Mouse (Mus musculus): Measurements from ENCODE around the gene Tuba3b. TPM values are rescaled to one million over a fixed set of nuclear protein-coding genes. Genes with fewer than 3 reads are reported as not detected.

The Tuba3b gene
- polyA plus RNA-seq, 1 experiment from 2014 or later = not detected

DNA sequence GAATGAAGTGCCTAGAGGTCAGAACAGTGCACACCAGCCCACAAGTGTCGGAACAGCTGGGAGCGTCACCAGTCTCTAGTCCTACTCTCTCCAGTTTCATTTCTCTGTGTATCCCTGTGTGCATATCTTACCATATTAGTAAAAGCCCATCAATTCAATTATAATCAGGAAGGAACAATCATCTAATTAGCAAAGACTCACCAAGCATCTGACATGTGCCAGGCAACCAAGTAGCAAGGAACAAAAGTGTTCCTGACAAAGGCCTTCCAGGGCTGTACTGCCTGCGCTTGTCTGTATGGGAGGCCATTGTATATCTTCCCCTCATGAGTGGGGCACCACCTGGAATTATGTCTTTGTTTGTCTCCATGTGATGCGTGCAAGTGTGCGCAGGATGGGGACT, 4.7 kb upstream of the Tuba3b start:
- H3K9ac ChIP-seq = no peak overlapping the region
- ATAC-seq (ENCODE audit: low FRiP score, low read depth) = no peak
- WGBS = 91% methylated on average over 5 of the region's 5 CpGs

DNA sequence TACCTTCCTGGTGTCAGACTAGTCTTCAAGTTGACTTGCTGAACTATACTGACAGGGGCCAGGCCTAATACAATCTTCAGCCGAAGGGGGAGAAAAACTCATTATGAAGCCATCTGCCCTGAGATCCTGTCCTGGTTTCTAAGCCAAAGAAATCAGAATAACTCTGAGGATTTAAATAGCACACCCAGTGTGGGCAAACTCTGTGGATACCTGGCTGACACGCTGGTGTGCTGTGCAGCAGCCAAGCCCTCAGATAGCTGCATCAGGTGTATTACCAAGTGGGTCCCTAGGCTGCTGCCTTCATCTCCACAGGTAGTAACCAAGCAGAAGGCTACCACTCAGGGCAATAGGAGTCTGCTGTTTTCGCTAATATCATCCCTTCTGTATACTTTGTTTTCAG, 2.9 kb upstream of the Tuba3b start:
- 86% methylated on average over 3 of the region's 3 CpGs for WGBS
- ATAC-seq (ENCODE audit: low FRiP score, low read depth) = no peak
- no peaks in the 10 kb centered on the region for H3K4me1 ChIP-seq
- no peak overlapping the region for H3K4me2 ChIP-seq (replicated peaks)
- H3K36me3 ChIP-seq = no peaks in the 10 kb centered on the region
- no peaks in the 10 kb centered on the region for H3K9me3 ChIP-seq
- H3K27ac ChIP-seq = no peak overlapping the region
- no peaks in the 10 kb centered on the region for H3K27me3 ChIP-seq (replicated peaks)
- H3K4me3 ChIP-seq = no peak overlapping the region
- H3K9ac ChIP-seq = no peak overlapping the region

More for the DNA sequence above, 4.7 kb upstream of the Tuba3b start:
- Histone ChIP-seq H3K4me3 (no peak overlapping the region), H3K27me3 (replicated peaks) (no peaks in the 10 kb centered on the region), H3K4me2 (replicated peaks) (no peak overlapping the region), H3K4me1 (no peaks in the 10 kb centered on the region), H3K9me3 (no peaks in the 10 kb centered on the region), H3K27ac (no peak overlapping the region), H3K36me3 (no peaks in the 10 kb centered on the region)

DNA sequence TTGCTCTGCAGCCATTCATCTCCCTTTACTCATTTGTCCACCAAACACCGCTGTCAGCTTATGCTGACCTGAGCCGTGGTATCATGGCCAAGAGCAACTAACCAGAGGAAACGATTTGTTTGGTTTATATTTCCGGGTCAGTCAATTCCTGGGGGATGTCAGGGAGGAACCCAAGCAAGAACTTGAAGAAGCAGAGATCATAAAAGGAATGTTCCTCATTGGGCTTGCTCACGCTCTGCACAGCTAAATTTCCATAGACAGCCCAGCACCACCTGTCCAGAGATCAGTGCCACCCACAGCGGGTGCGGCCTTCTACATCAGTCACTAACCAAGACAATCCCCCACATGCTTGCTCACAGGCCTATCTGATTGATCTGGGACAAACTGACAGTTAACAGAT, 1.3 kb upstream of the Tuba3b start, which contains the start of gene Lmntd1:
Lmntd1 (minus strand) TSS at position 101 of the 400 bp plus-strand sequence.
- ATAC-seq (ENCODE audit: low FRiP score, low read depth) = no peak
- H3K27me3 ChIP-seq (replicated peaks) = no peaks in the 10 kb centered on the region
- H3K4me2 ChIP-seq (replicated peaks) = no peak within 1 kb of the TSS
- H3K9me3 ChIP-seq = no peaks in the 10 kb centered on the region
- no peaks in the 10 kb centered on the region for H3K36me3 ChIP-seq
- no peak within 1 kb of the TSS for H3K9ac ChIP-seq
- H3K4me1 ChIP-seq = no peaks in the 10 kb centered on the region
- WGBS = 83% methylated on average over 7 of the region's 7 CpGs
- no peak within 1 kb of the TSS for H3K4me3 ChIP-seq
- H3K27ac ChIP-seq = no peak within 1 kb of the TSS

DNA sequence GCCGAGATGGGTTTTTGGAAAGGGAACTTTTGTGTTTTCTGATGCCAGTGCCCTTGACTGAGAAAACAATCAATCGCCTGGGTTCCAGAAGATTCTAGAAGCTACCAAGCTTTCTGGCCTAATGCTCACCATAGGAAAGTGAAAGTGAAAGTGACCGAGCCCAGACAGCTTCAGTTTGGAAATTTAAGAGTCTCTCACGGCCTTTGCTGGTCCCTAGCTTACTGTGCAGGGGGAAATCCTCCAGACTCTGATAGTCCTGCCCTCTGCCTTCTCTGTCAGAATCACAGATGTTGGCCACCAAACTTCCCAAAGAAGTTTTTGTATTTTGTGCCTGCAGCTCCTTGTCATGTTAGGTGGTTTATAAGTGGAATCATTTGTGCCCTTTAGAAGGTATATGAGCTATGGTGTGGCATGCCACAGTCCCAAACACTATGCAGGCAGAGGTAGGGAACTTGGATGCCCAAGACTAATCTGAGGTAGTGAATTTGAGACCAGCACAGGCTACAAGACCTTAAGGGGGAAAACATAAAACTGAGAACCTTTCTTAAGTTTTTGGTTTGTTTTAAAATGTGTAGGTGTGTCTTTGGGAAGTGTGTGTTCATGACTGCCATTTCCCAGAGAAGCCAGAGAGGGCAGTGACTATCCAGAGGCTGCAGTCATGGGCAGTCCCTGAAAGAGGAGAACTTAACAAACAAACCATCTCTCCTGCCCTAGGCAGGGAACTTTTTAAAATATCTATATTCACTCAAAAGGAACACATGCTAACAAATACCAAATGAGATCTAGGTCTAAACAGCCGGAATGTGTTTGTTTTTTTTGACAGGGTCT, 1.1 kb downstream of the Tuba3b start:
- H3K27me3 ChIP-seq (replicated peaks) = no peaks in the 10 kb centered on the region
- H3K4me1 ChIP-seq = no peaks in the 10 kb centered on the region
- no peaks in the 10 kb centered on the region for H3K9me3 ChIP-seq
- H3K27ac ChIP-seq = no peak overlapping the region
- 87% methylated on average over 5 of the region's 5 CpGs for WGBS
- no peak for ATAC-seq (ENCODE audit: low FRiP score, low read depth)
- H3K4me3 ChIP-seq = no peak overlapping the region
- H3K4me2 ChIP-seq (replicated peaks) = no peak overlapping the region
- no peak overlapping the region for H3K9ac ChIP-seq
- no peaks in the 10 kb centered on the region for H3K36me3 ChIP-seq

DNA sequence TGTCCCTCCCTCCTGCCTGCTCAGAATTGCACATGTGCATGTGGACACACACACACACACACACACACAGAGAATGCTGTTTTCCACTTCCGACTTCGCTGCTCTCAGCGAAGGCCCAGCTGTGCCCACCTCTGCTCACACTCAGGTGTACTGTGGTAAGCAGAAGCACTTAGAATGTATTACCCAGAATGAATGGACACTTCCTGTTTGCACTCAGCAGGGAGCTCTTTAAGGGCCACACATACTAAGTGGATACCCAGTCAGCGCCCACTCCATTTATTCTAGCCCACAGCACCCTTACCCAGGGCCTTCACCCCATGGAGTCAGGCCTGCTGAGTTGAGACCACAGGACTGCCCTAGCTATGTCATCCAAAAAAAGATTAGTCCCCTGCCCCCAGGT, 7.6 kb downstream of the Tuba3b start:
- Histone ChIP-seq H3K9ac (no peak overlapping the region), H3K36me3 (no peaks in the 10 kb centered on the region), H3K27ac (no peak overlapping the region), H3K9me3 (no peaks in the 10 kb centered on the region), H3K4me1 (no peaks in the 10 kb centered on the region), H3K27me3 (replicated peaks) (no peaks in the 10 kb centered on the region), H3K4me2 (replicated peaks) (no peak overlapping the region), H3K4me3 (no peak overlapping the region)
- ATAC-seq (ENCODE audit: low FRiP score, low read depth) = no peak
- 89% methylated on average over 4 of the region's 4 CpGs for WGBS

DNA sequence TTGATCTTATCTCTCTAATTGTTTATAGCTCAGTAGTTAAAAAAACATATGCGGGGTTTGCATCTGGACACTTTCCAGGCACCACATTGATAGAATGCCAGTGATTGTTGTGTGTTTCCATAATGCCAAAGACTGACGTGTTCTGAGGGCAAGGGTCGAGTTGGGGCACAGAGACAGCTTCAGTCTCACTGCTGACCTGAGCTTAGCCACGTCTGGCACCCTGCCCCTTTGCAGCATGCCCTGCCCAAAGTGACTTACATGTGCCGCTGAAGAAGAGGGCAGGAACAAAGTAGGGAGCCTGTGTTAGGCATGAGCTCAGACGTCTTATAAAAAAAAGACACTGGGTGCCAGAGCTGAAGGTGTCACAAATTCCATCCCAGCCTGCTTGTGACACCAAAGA, 14.7 kb downstream of the Tuba3b start:
- H3K27me3 ChIP-seq (replicated peaks) = no peaks in the 10 kb centered on the region
- no peak overlapping the region for H3K27ac ChIP-seq
- WGBS = 67% methylated on average over 6 of the region's 6 CpGs
- no peak overlapping the region for H3K9ac ChIP-seq
- no peaks in the 10 kb centered on the region for H3K36me3 ChIP-seq
- H3K9me3 ChIP-seq = no peaks in the 10 kb centered on the region
- no peaks in the 10 kb centered on the region for H3K4me1 ChIP-seq
- no peak for ATAC-seq (ENCODE audit: low FRiP score, low read depth)
- H3K4me3 ChIP-seq = no peak overlapping the region
- no peak overlapping the region for H3K4me2 ChIP-seq (replicated peaks)

DNA sequence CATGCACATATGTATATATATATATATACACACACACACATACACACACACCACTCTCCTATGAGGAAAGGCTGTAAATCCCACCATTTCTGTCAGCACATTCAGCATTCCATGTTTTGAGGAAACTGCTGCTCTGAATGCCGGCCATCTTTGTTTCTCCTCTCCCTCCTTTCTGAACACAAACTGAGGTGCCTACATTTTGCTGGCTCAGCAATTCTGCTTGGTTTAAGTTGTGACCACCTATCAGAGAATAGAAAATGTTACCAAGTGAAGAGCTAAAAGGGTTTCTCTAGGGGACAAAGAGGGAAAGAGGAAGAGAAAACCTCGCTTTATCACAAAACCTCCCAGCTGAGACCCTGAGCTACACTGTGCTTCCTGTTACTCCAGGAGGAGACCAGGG, 18.9 kb downstream of the Tuba3b start:
- Histone ChIP-seq H3K27me3 (replicated peaks) (no peaks in the 10 kb centered on the region), H3K4me1 (no peaks in the 10 kb centered on the region), H3K4me2 (replicated peaks) (no peak overlapping the region), H3K9me3 (no peaks in the 10 kb centered on the region), H3K9ac (no peak overlapping the region), H3K36me3 (no peaks in the 10 kb centered on the region), H3K27ac (no peak overlapping the region), H3K4me3 (no peak overlapping the region)
- 82% methylated on average over 2 of the region's 2 CpGs for WGBS
- ATAC-seq (ENCODE audit: low FRiP score, low read depth) = no peak

DNA sequence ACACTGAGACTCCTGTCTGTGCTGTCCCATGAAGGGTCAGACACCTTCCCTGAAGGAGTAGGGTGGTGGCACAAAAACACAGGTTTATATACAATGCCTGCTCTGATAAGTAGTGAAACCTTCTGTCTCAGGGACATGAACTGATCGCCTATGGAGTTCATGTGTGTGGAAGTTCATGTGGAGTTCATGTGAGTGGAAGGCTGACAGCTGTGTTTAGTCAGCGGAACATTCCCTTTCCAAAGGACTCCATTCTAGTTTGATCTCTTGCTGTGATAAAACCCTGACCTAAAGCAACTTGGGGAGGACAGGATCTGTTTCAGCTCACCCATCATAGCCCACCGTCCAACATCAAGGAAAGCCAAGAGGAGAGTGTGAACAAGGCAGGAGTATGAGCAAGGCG, 21.1 kb downstream of the Tuba3b start:
- Histone ChIP-seq H3K9ac (no peak overlapping the region), H3K4me1 (no peaks in the 10 kb centered on the region), H3K36me3 (no peaks in the 10 kb centered on the region), H3K4me2 (replicated peaks) (no peak overlapping the region), H3K4me3 (no peak overlapping the region), H3K27ac (no peak overlapping the region), H3K9me3 (no peaks in the 10 kb centered on the region), H3K27me3 (replicated peaks) (no peaks in the 10 kb centered on the region)
- ATAC-seq (ENCODE audit: low FRiP score, low read depth) = no peak
- 79% methylated on average over 4 of the region's 4 CpGs for WGBS

DNA sequence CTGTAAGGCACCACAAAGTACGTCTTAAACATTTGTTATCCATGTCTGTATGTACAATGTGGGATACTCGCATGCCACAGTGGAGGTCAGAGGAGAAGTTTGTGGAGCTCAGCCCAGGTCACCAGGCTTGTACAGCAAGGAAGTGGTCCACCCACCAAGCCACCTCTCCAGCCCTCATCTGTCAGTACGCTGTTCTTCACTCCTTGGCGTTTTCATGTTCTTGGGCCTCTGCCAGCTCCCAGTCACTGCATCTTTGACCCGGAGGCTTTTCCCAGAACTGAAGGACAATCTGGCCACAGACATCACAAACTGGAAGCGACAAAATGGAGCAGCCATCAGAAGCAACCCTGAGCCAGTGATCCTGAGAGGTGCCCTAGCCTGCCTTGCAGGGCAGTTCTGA, 22.7 kb downstream of the Tuba3b start:
- H3K9me3 ChIP-seq = no peaks in the 10 kb centered on the region
- WGBS = 85% methylated on average over 6 of the region's 6 CpGs
- H3K4me3 ChIP-seq = no peak overlapping the region
- no peaks in the 10 kb centered on the region for H3K4me1 ChIP-seq
- H3K36me3 ChIP-seq = no peaks in the 10 kb centered on the region
- H3K27ac ChIP-seq = no peak overlapping the region
- no peak for ATAC-seq (ENCODE audit: low FRiP score, low read depth)
- H3K9ac ChIP-seq = no peak overlapping the region
- no peak overlapping the region for H3K4me2 ChIP-seq (replicated peaks)
- H3K27me3 ChIP-seq (replicated peaks) = no peaks in the 10 kb centered on the region

DNA sequence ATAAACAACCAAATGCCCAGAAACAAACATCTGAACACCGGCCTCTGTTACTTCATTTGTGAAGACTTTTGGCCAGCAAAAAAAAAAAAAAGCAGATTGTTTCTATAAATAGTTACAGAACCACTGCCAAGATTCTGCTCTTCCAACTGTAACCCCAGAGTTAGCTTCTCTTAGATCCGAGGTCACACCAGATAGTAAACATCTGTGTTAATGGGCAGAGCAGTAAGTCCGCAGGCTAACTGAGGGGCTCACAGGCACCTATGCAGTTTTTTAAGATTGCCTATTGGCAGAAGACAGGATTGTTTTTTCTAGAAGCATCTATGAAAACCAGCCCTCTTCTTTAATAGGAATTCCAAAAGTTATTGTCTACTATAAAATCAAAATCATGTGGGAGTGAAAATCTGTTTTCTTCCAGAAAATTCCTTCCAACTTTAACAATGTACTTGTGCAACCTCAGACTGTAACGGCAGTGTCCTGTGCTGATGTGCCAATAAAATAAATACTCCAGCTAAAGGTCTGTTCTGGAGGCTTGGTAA, 25.5 kb downstream of the Tuba3b start:
- Histone ChIP-seq H3K27ac (no peak overlapping the region), H3K27me3 (replicated peaks) (no peaks in the 10 kb centered on the region), H3K4me3 (no peak overlapping the region), H3K4me2 (replicated peaks) (no peak overlapping the region), H3K9me3 (no peaks in the 10 kb centered on the region), H3K4me1 (no peaks in the 10 kb centered on the region), H3K36me3 (no peaks in the 10 kb centered on the region), H3K9ac (no peak overlapping the region)
- WGBS = 88% methylated on average over 4 of the region's 4 CpGs
- ATAC-seq (ENCODE audit: low FRiP score, low read depth) = no peak

DNA sequence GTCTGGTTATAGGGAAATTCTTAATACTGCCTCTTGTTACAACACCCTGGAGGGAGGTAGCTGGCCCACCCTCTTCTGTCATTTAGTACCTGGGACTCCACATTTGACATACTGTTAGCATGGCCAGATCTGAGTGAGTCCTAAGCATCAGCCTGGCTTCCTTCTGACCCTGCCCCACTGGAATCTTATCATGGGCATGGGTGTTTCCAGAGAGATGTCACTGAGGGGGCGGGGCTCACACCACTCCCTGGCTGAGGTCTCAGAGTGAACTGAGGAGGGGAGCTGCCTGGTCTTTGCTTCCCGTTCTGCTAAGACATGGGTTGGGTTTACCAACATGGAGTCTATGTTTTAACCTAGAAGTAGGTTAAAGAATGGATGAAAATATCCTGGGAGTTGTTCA, 36.4 kb downstream of the Tuba3b start:
- Histone ChIP-seq H3K4me3 (no peak overlapping the region), H3K4me1 (no peaks in the 10 kb centered on the region), H3K9me3 (no peaks in the 10 kb centered on the region; the same call in 1 of the 2 replicates), H3K27me3 (replicated peaks) (no peaks in the 10 kb centered on the region), H3K9ac (no peak overlapping the region), H3K27ac (no peak overlapping the region), H3K36me3 (no peaks in the 10 kb centered on the region), H3K4me2 (replicated peaks) (no peak overlapping the region)
- WGBS = 75% methylated on average over 2 of the region's 2 CpGs
- ATAC-seq (ENCODE audit: low FRiP score, low read depth) = no peak

DNA sequence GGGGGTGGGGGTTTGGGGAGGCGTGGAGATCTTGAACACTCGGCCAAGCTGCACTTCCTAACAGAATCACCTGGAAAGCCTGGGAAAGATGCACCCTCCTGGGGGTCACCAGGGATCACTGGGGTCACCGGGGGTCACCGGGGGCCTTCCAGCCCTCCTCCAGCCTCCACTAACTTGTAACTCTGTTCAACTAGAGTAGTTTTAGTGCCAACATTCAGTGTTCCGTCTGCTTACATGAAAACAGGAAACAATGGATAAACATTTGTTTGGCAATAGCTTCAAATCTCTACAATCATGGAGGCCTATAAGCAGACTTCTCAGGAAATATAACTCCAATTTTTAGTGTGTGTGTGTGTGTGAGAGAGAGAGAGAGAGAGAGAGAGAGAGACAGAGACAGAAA, 37.4 kb downstream of the Tuba3b start:
- no peaks in the 10 kb centered on the region for H3K27me3 ChIP-seq (replicated peaks)
- H3K36me3 ChIP-seq = no peaks in the 10 kb centered on the region
- H3K9ac ChIP-seq = no peak overlapping the region
- H3K27ac ChIP-seq = no peak overlapping the region
- WGBS = 91% methylated on average over 5 of the region's 5 CpGs
- no peak overlapping the region for H3K4me2 ChIP-seq (replicated peaks)
- H3K4me1 ChIP-seq = no peaks in the 10 kb centered on the region
- H3K4me3 ChIP-seq = no peak overlapping the region
- H3K9me3 ChIP-seq = no peaks in the 10 kb centered on the region; the same call in 1 of the 2 replicates
- no peak for ATAC-seq (ENCODE audit: low FRiP score, low read depth)

DNA sequence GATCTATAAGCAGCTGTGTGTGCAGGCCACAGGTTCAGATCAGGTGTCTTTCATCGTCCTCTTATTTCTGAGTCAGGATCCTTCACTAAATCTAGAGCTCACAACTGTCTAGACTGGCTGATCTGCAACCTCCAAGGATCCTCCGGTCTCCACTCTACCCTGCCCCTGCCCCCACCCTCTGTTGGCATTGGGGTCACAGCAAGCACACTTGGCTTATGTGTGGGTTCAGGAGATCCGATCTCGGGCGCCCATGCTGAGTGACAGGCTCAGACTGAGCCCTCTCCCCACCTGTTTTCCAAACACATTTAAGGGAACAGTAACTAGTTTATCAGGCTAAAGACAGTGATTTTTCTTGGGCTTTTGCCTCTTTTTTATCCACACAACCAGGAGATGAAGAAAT, 38.1 kb downstream of the Tuba3b start:
- ATAC-seq (ENCODE audit: low FRiP score, low read depth) = no peak
- Histone ChIP-seq H3K9me3 (no peaks in the 10 kb centered on the region; the same call in 1 of the 2 replicates), H3K4me2 (replicated peaks) (no peak overlapping the region), H3K4me1 (no peaks in the 10 kb centered on the region), H3K4me3 (no peak overlapping the region), H3K36me3 (no peaks in the 10 kb centered on the region), H3K9ac (no peak overlapping the region), H3K27ac (no peak overlapping the region), H3K27me3 (replicated peaks) (no peaks in the 10 kb centered on the region)
- WGBS = 95% methylated on average over 5 of the region's 5 CpGs
